Mouse (Mus musculus): ENCODE data around the gene Slc35a1. TPM values are rescaled to one million over a fixed set of nuclear protein-coding genes. Genes with fewer than 3 reads are reported as not detected.
"Not testable (repeated sequence)": the region's sequence is repeated elsewhere in the genome, so short reads cannot be mapped to it uniquely, and the experiment has no call there.

Gene Slc35a1
- total and polyA plus RNA-seq, 3 experiments, result 24.3 to 26.0 TPM; not detected in 1

DNA sequence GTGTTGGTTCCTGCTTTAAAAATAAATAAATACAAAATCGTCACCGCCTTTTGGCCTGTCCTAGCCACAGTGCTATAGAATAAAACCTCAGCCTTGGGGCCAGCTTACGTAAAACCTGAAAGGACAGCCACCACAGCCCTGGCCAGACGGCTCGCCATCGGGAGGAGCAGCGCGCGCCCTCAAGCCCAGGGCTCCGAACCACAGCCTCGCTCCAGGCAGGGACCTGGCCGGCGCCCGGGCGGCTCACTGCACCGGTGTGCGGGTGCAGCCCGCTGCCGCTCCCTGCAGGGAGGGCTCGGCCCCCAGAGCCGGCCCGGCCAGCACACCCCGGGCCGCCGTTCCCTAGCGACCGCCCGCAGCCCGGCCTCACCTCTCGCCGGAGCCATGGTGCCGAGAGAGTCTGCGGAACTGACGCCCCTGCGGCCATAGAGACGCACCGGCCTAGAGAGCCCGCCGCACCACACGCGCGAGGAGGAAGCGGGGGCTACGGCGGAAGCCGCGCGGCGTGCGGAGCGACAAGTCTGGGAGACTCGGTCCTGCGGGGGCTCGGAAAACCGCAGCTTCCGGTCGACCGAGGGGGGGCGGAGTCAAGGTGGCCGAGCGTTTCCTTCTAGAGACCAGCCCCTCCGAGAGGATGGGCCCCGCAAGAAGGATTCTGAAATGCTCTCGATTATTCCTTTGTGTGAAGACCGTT is at the start of gene Slc35a1 (continued):
- TF ChIP-seq USF1 (IDR thresholded peaks at IDR 0.05; ENCODE audit: low read depth, low read length), result no peak
- TF ChIP-seq MAFK (IDR thresholded peaks at IDR 0.05; ENCODE audit: borderline replicate concordance, low read depth, low read length), result no peak
- no peak for TF ChIP-seq RAD21 (IDR thresholded peaks at IDR 0.05; ENCODE audit: low read depth, low read length)
- TF ChIP-seq CHD2 (IDR thresholded peaks at IDR 0.05; ENCODE audit: low read length), result no peak

DNA sequence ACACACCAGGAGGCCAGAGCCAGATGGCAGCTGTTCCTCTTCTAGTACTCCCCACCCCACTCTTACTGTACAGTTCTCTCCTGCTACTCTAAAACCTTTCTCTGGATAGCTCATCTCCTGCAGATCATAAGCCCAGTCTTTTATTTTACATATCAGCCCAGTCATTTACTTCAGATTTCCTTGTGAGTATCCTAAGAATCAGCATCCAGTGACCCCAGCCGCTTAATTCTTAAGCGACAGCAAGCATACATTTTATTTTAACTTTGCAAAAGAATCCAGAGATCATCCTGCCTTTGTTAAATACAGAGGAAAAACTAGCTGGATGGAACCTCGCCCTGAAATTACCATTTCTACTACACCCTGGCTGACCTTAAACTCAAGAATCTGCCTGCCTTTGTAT is 47.2 kb upstream of the Slc35a1 start:
- Histone ChIP-seq H3K9me3 (replicated peaks; ENCODE audit: insufficient read depth, low read length) (no peaks in the 10 kb centered on the region), H3K9ac (ENCODE audit: control insufficient read depth, low read depth, low read length, poor library complexity, severe bottlenecking) (no peak overlapping the region), H3K27ac (ENCODE audit: control insufficient read depth, low read depth, low read length) (no peak overlapping the region), H3K79me2 (ENCODE audit: control insufficient read depth, insufficient read depth, low read length, poor library complexity) (no peaks in the 10 kb centered on the region), H3K4me1 (ENCODE audit: control insufficient read depth in 1 of 2, insufficient read depth in 2 of 2, low read length in 2 of 2) (peaks cover 0 to 3% of the 10 kb centered on the region in 2 experiments; a peak in 1 of 4 replicates), H3K4me3 (ENCODE audit: control insufficient read depth in 1 of 2, insufficient read depth in 1 of 2, low read depth in 2 of 2, low read length in 2 of 2) (no peak overlapping the region), H3K36me3 (ENCODE audit: control insufficient read depth in 1 of 2, insufficient read depth in 2 of 2, low read length in 2 of 2) (no peaks in the 10 kb centered on the region; a peak in 1 of 4 replicates), H3K27me3 (ENCODE audit: control insufficient read depth in 1 of 2, insufficient read depth in 2 of 2, low read length in 2 of 2) (peaks cover 0 to 5% of the 10 kb centered on the region in 2 experiments; a peak in 2 of 4 replicates)
- DNase-seq (ENCODE audit: low read depth, low spot score), result no peak
- TF ChIP-seq ZNF384 (IDR thresholded peaks at IDR 0.05; ENCODE audit: low read depth, low read length), result no peak
- TF ChIP-seq MYB (IDR thresholded peaks at IDR 0.05; ENCODE audit: low read depth, low read length), result no peak
- TF ChIP-seq RAD21 (IDR thresholded peaks at IDR 0.05; ENCODE audit: low read depth, low read length), result no peak
- TF ChIP-seq MEF2A (IDR thresholded peaks at IDR 0.05; ENCODE audit: extremely low read depth, insufficient replicate concordance, low read depth, low read length, poor library complexity, severe bottlenecking), result no peak
- no peak for TF ChIP-seq ZC3H11A (IDR thresholded peaks at IDR 0.05; ENCODE audit: low read depth, low read length)
- no peak for TF ChIP-seq ZMIZ1 (IDR thresholded peaks at IDR 0.05; ENCODE audit: low read depth, low read length)
- TF ChIP-seq SIN3A (IDR thresholded peaks at IDR 0.05; ENCODE audit: low read length), result no peak
- no peak for TF ChIP-seq GATA1 (IDR thresholded peaks at IDR 0.05; ENCODE audit: low read depth, low read length)

DNA sequence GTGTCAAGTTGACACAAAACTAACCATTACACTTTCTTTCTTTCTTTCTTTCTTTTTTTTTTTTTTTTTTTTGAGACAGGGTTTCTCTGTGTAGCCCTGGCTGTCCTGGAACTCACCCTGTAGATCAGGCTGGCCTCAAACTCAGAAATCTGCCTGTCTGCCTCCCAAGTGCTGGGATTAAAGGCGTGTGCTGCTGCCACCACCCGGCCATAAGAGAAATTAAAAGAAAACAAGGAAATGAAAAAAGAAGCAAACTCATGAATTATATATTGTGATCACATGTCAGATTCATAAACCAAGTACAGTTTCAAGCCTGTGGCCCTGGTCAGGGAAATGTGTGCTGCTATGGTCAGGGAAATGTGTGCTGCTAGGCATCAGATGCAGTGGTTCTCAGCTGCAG is 46.2 kb upstream of the Slc35a1 start:
- H3K36me3 ChIP-seq (ENCODE audit: control insufficient read depth in 1 of 2, insufficient read depth in 2 of 2, low read length in 2 of 2); H3K79me2 ChIP-seq (ENCODE audit: control insufficient read depth, insufficient read depth, low read length, poor library complexity); H3K27me3 ChIP-seq (ENCODE audit: control insufficient read depth in 1 of 2, insufficient read depth in 2 of 2, low read length in 2 of 2); H3K9me3 ChIP-seq (replicated peaks; ENCODE audit: insufficient read depth, low read length); H3K4me1 ChIP-seq (ENCODE audit: control insufficient read depth in 1 of 2, insufficient read depth in 2 of 2, low read length in 2 of 2); H3K4me3 ChIP-seq (ENCODE audit: control insufficient read depth in 1 of 2, insufficient read depth in 1 of 2, low read depth in 2 of 2, low read length in 2 of 2); H3K9ac ChIP-seq (ENCODE audit: control insufficient read depth, low read depth, low read length, poor library complexity, severe bottlenecking); H3K27ac ChIP-seq (ENCODE audit: control insufficient read depth, low read depth, low read length): not testable (repeated sequence)
- peak; percentile 48 for DNase-seq (ENCODE audit: low read depth, low spot score)
- TF ChIP-seq CTCF (IDR thresholded peaks at IDR 0.05 in 2 of 3, conservative IDR thresholded peaks at IDR 0.05 in 1 of 3; ENCODE audit: control insufficient read depth in 1 of 3, insufficient read depth in 1 of 3, low read depth in 2 of 3, low read length in 3 of 3, poor library complexity in 1 of 3, severe bottlenecking in 1 of 3) (peak; percentile 15 to 54 (median 52); a peak in 4 of 6 replicates), RAD21 (IDR thresholded peaks at IDR 0.05; ENCODE audit: low read depth, low read length) (peak; percentile 52), SMC3 (IDR thresholded peaks at IDR 0.05; ENCODE audit: low read depth, low read length) (peak; percentile 56)
